Mouse (Mus musculus) heart, embryonic 16.5 days (tissue): ENCODE data around the gene Trappc5. TPM values are rescaled to one million over a fixed set of nuclear protein-coding genes. Genes with fewer than 3 reads are reported as not detected.
A peak's percentile ranks its signal among the peaks of the same experiment; 100 is the strongest.

ENCODE experiments used
- ATAC-seq: fragments of 200-750 bp; cut with Nextera tagmentation; replicated peaks from 2 replicates; pipeline ENCODE4 v1.8.0; 2017; ENCODE audit warnings: moderate number of reproducible peaks; ENCODE audit not compliant: insufficient read depth, low FRiP score; ENCODE audit errors: extremely low read depth
- H3K27ac ChIP-seq: fragments of 300-500 bp; sonication (generic); 2 replicates; pipeline ENCODE4 v1.5.1; 2014; ENCODE audit warnings: mild to moderate bottlenecking, low read length, control low read depth, moderate library complexity
- H3K27me3 ChIP-seq: fragments of 300-500 bp; sonication (generic); 2 replicates; pipeline ENCODE4 v1.6.1; 2014; ENCODE audit warnings: low read length, mixed read lengths; ENCODE audit not compliant: control insufficient read depth, insufficient read depth
- H3K36me3 ChIP-seq: fragments of 300-500 bp; sonication (generic); 2 replicates; pipeline ENCODE4 v1.6.1; 2014; ENCODE audit not compliant: control insufficient read depth, insufficient read depth
- H3K4me1 ChIP-seq: fragments of 300-500 bp; sonication (generic); 2 replicates; pipeline ENCODE4 v1.6.1; 2014; ENCODE audit warnings: low read length, mixed read lengths; ENCODE audit not compliant: control insufficient read depth, insufficient read depth
- H3K4me2 ChIP-seq: fragments of 300-500 bp; sonication (generic); 2 replicates; pipeline ENCODE4 v1.6.1; 2014; ENCODE audit warnings: low read depth, mild to moderate bottlenecking, control low read depth, low read length
- H3K4me3 ChIP-seq: fragments of 300-500 bp; sonication (generic); 2 replicates; pipeline ENCODE4 v1.5.1; 2014; ENCODE audit warnings: mild to moderate bottlenecking, control low read depth, low read length
- H3K9ac ChIP-seq: fragments of 300-500 bp; sonication (generic); 2 replicates; pipeline ENCODE4 v1.6.1; 2014; ENCODE audit warnings: low read length, control low read depth
- H3K9me3 ChIP-seq: fragments of 300-500 bp; sonication (generic); replicated peaks from 2 replicates; pipeline ENCODE4 v1.6.1; 2016; ENCODE audit warnings: low read length; ENCODE audit not compliant: control insufficient read depth
- WGBS: fragments of 180-500 bp; shearing (Covaris S2); extraction: QIAGEN DNeasy Blood & Tissue Kit; methylation state at CpG from one replicate; pipeline ENCODE4 v1.1.7; 2014; 5-methylcytosine and 5-hydroxymethylcytosine counted together
- polyA plus RNA-seq: library from polyadenylated mRNA; unstranded; fragments of >200 nt; fragmentation: Nextera tagmentation; extraction: Ambion mirVana; gene quantifications from 2 replicates; pipeline ENCODE4 v1.2.1, GENCODE M21; 2015

Gene Trappc5
- 32.4 and 35.2 TPM in 2 replicates for polyA plus RNA-seq

GRCm38 (mm10) chr8:3676131-3676992 lies at the start of gene Trappc5:
Gene Trappc5, plus strand, starts transcription at chr8:3676299.
- Histone ChIP-seq H3K27me3 (no peaks in the 10 kb centered on the region), H3K4me1 (peaks cover 13% of the 10 kb centered on the region), H3K9ac (peak within 1 kb of the TSS; percentile 97), H3K4me3 (peak within 1 kb of the TSS; percentile 96), H3K9me3 (no peaks in the 10 kb centered on the region), H3K4me2 (peak within 1 kb of the TSS; percentile 89), H3K27ac (peak within 1 kb of the TSS; percentile 91), H3K36me3 (peaks cover 22% of the 10 kb centered on the region)
- ATAC-seq, result peak; percentile 90
- WGBS, result 1% methylated on average over 61 of the region's 61 CpGs

GRCm38 (mm10) chr8:3626971-3627370 lies 49.1 kb upstream of the Trappc5 start:
- Histone ChIP-seq H3K27me3 (no peaks in the 10 kb centered on the region), H3K36me3 (no peaks in the 10 kb centered on the region), H3K4me2 (no peak overlapping the region), H3K9me3 (no peaks in the 10 kb centered on the region), H3K4me3 (no peak overlapping the region), H3K27ac (no peak overlapping the region), H3K4me1 (peaks cover 8% of the 10 kb centered on the region), H3K9ac (no peak overlapping the region)
- WGBS, result 46% methylated on average over 5 of the region's 5 CpGs
- no peak for ATAC-seq

- no peak for ATAC-seq
- no peak overlapping the region for H3K9ac ChIP-seq
- H3K27me3 ChIP-seq, result no peaks in the 10 kb centered on the region
- 25% methylated on average over 5 of the region's 5 CpGs for WGBS
- peaks cover 5% of the 10 kb centered on the region; the same call in 1 of the 2 replicates for H3K4me1 ChIP-seq
- no peak overlapping the region for H3K4me3 ChIP-seq
- no peaks in the 10 kb centered on the region for H3K36me3 ChIP-seq
- no peak overlapping the region for H3K27ac ChIP-seq
- H3K9me3 ChIP-seq, result no peaks in the 10 kb centered on the region
- no peak overlapping the region for H3K4me2 ChIP-seq
Measured at GRCm38 (mm10) chr8:3628014-3628413, 48.1 kb upstream of the Trappc5 start.

- Histone ChIP-seq H3K4me3 (peak within 1 kb of the TSS; percentile 54), H3K4me2 (peak within 1 kb of the TSS; percentile 85), H3K36me3 (no peaks in the 10 kb centered on the region), H3K9me3 (no peaks in the 10 kb centered on the region), H3K27ac (no peak within 1 kb of the TSS), H3K27me3 (no peaks in the 10 kb centered on the region), H3K4me1 (peaks cover 5% of the 10 kb centered on the region; the same call in 1 of the 2 replicates), H3K9ac (peak within 1 kb of the TSS; percentile 69)
- WGBS, result 3% methylated on average over 47 of the region's 47 CpGs
- ATAC-seq, result peak; percentile 85
Measured at GRCm38 (mm10) chr8:3630647-3631477, 45.2 kb upstream of the Trappc5 start, which contains the start of gene Stxbp2. Gene Stxbp2, plus strand, starts transcription at chr8:3630955.

- H3K4me2 ChIP-seq, result peak overlapping the region; percentile 85
- H3K27me3 ChIP-seq, result no peaks in the 10 kb centered on the region
- 9% methylated on average over 8 of the region's 8 CpGs for WGBS
- H3K4me1 ChIP-seq, result peaks cover 5% of the 10 kb centered on the region; the same call in 1 of the 2 replicates
- H3K9ac ChIP-seq, result peak overlapping the region; percentile 69
- H3K4me3 ChIP-seq, result peak overlapping the region; percentile 54
- H3K27ac ChIP-seq, result no peak overlapping the region
- no peaks in the 10 kb centered on the region for H3K9me3 ChIP-seq
- ATAC-seq, result peak; percentile 15; the same call in 1 of the 2 replicates
- H3K36me3 ChIP-seq, result no peaks in the 10 kb centered on the region
Measured at GRCm38 (mm10) chr8:3631478-3631875, 44.6 kb upstream of the Trappc5 start.

GRCm38 (mm10) chr8:3645804-3646203 lies 30.3 kb upstream of the Trappc5 start:
- whole genome bisulfite sequencing, result 25% methylated on average over 5 of the region's 5 CpGs
- ATAC-seq, result no peak
- Histone ChIP-seq H3K27ac (no peak overlapping the region), H3K4me1 (no peaks in the 10 kb centered on the region), H3K4me3 (no peak overlapping the region), H3K9me3 (no peaks in the 10 kb centered on the region), H3K27me3 (no peaks in the 10 kb centered on the region), H3K4me2 (no peak overlapping the region), H3K36me3 (no peaks in the 10 kb centered on the region), H3K9ac (no peak overlapping the region)

GRCm38 (mm10) chr8:3646824-3647531 lies 29.1 kb upstream of the Trappc5 start:
- H3K27ac ChIP-seq, result no peak overlapping the region
- H3K9ac ChIP-seq, result no peak overlapping the region
- H3K9me3 ChIP-seq, result no peaks in the 10 kb centered on the region
- 78% methylated on average over 6 of the region's 6 CpGs for WGBS
- no peaks in the 10 kb centered on the region for H3K27me3 ChIP-seq
- no peak overlapping the region for H3K4me3 ChIP-seq
- ATAC-seq, result no peak
- no peak overlapping the region for H3K4me2 ChIP-seq
- H3K36me3 ChIP-seq, result no peaks in the 10 kb centered on the region
- no peaks in the 10 kb centered on the region for H3K4me1 ChIP-seq

- Histone ChIP-seq H3K36me3 (no peaks in the 10 kb centered on the region), H3K4me3 (no peak overlapping the region), H3K9ac (no peak overlapping the region), H3K4me1 (no peaks in the 10 kb centered on the region), H3K27me3 (no peaks in the 10 kb centered on the region), H3K27ac (no peak overlapping the region), H3K4me2 (no peak overlapping the region), H3K9me3 (no peaks in the 10 kb centered on the region)
- no peak for ATAC-seq
- 70% methylated on average over 4 of the region's 4 CpGs for WGBS
Measured at GRCm38 (mm10) chr8:3647561-3647960, 28.5 kb upstream of the Trappc5 start.
